Mouse (Mus musculus): Measurements from ENCODE around the gene Mb21d2.

The Mb21d2 gene

DNA sequence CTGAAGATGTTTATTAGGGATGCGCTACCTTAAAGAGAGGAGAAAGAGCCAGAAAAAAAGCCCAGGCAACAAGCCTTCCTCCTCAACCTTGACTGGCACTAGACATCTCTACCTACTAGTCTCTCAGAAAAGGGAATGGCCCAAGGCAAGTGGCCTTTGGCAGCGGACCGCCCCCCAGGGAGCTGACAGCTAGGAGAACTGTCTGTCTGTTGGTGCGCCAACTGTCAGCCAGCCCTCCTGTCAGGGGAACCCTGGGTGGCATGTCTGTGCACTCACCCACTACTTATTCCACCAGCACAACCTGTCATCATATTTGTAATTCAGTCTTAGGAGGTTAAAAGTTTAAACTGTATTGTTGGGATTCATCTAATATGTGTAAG, 30.3 kb downstream of the Mb21d2 start:
- no peak for DNase-seq

GRCm38 (mm10) chr16:28898509-28899160, 30.8 kb downstream of the Mb21d2 start:
- peak; percentile 25 for DNase-seq

GRCm38 (mm10) chr16:28896571-28896970, 32.9 kb downstream of the Mb21d2 start:
- DNase-seq, result no peak

GRCm38 (mm10) chr16:28894872-28895271, 34.6 kb downstream of the Mb21d2 start:
- DNase-seq, result no peak

DNA sequence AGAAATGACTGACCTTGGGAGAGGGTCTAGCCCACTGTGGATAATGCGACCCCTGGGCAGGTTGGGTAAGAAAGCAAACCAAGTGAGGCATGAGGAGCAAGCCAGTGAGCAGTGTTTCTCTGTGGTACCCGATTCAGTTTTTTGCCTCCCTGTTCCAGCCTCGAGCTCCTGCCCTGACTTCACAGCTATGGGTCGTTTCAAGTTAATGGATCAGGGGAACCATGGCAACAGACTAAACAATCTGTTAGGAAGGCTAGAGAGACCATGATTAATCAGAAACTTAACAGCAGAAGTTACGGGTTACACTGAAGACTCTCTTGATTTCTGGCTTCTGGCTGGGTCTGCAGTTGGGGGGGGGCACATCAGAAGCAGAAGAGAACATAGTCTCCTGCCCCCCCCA, 36.2 kb downstream of the Mb21d2 start:
- no peak for DNase-seq

- DNase-seq, result no peak
Observed at GRCm38 (mm10) chr16:28886201-28886745, 43.2 kb downstream of the Mb21d2 start.

DNA sequence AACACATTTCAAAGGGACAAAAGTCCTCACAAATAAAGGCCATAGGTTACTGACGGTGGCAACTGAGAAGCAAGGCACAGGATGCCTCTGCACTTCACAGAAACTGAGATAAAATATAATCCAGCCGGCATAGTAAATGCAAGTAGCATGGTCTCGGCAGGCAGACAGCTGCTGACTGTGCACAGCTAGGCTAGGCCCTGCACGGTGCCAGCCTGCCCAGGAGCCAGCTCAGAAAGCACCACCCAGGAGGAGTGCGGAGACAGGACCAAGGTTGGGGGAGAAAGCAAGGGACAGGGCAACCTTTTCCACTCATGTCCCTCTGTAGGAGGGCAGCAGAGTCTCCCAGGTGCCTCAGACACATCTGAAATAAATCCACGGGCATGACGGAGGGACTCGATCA, 44.0 kb downstream of the Mb21d2 start:
- no peak for DNase-seq

- DNase-seq, result no peak
Observed at GRCm38 (mm10) chr16:28884661-28885060, 44.8 kb downstream of the Mb21d2 start.

DNA sequence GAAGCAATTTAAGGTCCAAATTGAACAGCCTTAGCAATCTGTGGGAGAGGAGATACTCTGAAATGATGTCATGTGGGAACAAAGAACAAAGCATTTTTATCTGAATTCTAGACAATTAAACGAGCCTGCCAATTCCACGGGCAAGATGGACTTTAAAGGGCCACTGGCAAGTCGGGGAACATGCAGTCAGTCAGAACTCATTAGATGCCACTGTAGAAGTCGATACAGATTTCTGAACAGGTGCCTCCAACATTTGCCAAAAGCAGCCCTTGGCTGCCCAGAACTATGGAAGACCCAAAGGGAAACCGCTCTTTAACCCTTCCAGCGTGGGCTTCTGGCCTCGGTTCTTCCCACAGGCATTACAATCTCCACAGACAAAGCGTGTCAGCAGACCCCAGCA, 45.8 kb downstream of the Mb21d2 start:
- DNase-seq, result no peak

DNA sequence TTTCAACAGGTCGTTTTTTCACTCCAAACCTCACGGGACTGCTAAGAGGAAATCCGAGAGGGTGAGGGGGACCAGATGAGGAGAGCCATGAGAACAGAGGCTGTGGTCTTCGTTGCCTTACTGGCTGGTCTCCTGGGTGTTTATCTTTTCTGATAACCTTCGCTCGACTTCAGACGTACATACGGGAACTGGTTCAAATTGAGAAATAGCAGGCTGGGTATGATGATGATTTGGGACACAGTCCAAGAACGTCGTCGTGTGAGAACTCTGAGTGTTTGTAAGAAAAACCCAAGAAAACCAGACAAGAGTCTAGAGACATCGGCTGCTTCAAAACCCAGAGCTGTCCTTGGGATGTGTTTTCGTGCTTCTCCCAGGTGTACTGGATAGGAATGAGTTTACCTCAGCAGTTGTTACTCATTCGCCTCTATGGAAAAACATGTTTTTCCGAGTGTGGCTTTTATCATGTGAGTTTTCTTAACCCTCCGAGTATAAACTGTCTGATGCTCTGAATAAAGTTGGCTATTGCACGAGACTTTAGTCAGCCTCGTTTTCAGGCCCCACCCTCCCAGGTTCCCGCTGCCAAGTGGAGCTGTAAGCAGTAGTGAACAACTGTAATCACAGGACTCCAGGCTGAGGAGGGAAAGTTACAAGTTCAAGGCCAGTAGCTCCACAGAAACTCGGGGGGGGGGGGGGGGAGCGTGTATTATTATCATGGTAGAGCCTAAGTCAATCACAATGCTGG, 46.6 kb downstream of the Mb21d2 start:
- peak; percentile 26 for DNase-seq

GRCm38 (mm10) chr16:28881787-28882186, 47.7 kb downstream of the Mb21d2 start:
- peak; percentile 53 for DNase-seq

DNA sequence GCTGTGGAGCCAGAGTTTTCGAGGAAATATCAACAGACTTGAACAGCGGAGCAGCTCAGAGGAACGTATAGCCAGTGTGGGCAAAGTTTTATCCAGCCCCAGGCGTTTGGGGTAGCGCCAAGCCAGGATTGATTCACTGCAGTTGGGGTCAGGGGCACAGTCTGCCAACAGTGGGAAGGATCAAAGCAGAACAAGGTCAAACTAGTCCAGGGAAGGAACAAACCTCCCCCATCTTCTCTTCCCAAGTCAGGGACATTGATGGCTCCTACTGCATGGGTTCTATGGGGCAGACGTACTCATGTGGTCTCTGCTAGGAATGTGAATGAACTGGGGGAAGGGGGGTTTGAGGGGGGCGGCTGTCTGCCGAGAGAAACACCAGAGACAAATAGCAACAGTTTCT, 48.7 kb downstream of the Mb21d2 start:
- no peak for DNase-seq

DNA sequence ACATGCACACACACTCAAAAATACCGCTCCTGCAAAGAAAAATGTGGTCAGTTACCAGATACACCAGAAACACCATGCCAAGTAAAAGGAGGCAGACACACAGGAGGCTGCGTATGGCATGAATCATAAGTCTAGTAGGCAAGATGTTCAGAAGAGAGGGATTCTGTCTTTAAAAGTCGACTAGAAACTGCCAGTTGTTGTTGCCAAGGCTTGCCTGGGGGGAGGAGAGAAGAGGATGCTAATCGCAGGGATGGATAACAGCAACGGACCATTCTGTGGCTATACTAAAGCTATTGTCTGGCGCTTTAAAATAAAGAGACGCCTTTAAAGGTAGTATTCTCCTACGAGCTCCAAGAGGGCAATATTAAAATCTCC, 49.2 kb downstream of the Mb21d2 start:
- no peak for DNase-seq

GRCm38 (mm10) chr16:28879636-28880306, 49.7 kb downstream of the Mb21d2 start:
- no peak for DNase-seq

GRCm38 (mm10) chr16:28877162-28877662, 52.3 kb downstream of the Mb21d2 start:
- DNase-seq, result no peak

GRCm38 (mm10) chr16:28873404-28873895, 56.0 kb downstream of the Mb21d2 start:
- no peak for DNase-seq

DNA sequence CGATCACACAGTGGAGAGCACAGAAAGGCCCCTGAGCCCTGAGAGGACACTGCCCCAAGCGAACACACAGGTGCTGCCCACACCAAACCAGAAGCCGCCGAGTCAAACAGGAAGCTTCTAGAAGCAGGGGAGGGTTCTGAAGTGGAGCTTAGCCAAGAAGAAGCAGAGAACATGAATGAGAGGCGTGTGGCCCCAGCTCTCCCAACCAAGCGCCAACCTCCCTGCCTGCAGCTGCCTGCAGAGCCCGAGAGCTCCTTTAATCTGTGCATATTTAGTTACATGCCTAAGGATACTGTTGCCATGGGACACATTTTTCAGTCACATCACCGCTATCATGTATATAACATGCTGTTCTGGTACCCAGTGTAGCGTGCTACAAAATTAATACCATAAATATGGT, 58.6 kb downstream of the Mb21d2 start:
- DNase-seq, result no peak

- DNase-seq, result no peak
Observed at GRCm38 (mm10) chr16:28870456-28870855, 59.0 kb downstream of the Mb21d2 start.

DNA sequence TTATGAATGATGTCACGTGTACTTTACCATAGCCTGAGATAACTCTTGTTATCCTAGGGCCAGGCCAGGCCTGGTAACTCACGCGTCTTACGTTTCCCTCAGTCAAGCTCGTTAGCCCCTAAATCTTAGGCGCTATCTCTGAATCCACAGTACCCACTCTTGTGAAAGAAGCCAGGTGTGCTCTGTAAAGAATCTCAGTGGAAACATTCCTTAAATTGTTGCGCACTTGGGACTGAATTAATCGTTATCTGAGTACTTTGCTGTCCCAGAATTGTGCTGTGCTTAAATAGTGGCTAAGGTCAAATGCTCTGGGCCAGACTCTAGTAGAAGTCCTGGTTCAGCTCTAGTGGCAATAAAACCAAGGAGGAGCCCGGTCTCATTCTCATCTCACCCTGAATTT, 60.6 kb downstream of the Mb21d2 start:
- DNase-seq, result no peak

- no peak for DNase-seq
Observed at GRCm38 (mm10) chr16:28866584-28867295, 62.7 kb downstream of the Mb21d2 start.

DNA sequence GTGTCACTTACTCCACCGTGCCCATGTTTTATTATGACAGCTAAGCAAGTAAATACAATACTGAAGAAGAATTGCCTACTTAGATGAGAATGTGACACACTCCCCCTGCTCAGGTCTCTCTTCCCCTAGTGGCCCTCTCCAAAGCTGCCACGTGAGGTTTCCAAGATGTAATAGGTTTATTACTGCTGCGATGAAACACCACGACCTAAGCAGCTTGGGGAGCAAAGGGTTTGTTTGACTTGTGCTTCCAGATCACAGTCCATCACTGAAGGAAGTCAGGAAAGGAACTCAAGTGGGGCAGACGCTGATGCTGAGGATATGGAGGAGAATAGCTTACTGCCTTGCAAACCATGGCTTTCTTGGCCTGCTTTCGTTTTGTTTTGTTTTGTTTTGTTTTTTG, 65.9 kb downstream of the Mb21d2 start:
- DNase-seq, result no peak

DNA sequence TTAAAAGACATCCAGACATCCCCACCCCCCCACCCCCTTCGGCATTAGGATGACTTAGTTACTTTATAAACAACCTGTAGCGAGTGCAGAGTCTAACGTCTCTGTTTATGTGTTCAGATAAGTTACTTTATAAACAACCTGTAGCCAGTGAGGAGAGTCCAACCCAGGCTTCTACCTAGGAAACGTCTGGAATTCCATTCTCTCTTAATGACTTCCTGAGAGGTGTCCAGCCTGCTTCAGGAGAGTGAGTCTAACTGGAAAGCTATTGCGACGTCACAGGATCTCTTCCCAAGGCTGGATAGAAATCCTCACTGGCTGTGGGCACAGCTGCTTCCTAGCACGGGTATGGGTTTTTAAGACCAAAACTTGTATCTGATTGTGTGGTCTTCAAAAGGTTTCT, 67.4 kb downstream of the Mb21d2 start:
- DNase-seq, result peak; percentile 42

GRCm38 (mm10) chr16:28859678-28860077, 69.8 kb downstream of the Mb21d2 start:
- DNase-seq, result no peak
